Mouse (Mus musculus) kidney, adult 2 months (tissue): ENCODE data around the gene Gm3045.

Experiments used
- CTCF ChIP-seq: fragments of 200-500 bp; conservative IDR thresholded peaks from 2 replicates; pipeline ENCODE4 v1.5.1; 2011; ENCODE audit warnings: low read depth, mild to moderate bottlenecking, control low read depth, low read length, moderate library complexity, mixed read lengths; ENCODE audit not compliant: insufficient read depth, insufficient read length
- POLR2A ChIP-seq: fragments of 200-500 bp; IDR thresholded peaks from one replicate; pipeline ENCODE4 v1.6.1; 2011; ENCODE audit warnings: low read depth, low read length, control low read depth

- peak; percentile 46 for TF ChIP-seq CTCF
- TF ChIP-seq POLR2A: no peak
These were observed 23.6 kb downstream of the Gm3045 start for GRCm38 (mm10) chr13:56450035-56450434.
